Mouse (Mus musculus): Measurements from ENCODE around the gene Pde7b.

DNA sequence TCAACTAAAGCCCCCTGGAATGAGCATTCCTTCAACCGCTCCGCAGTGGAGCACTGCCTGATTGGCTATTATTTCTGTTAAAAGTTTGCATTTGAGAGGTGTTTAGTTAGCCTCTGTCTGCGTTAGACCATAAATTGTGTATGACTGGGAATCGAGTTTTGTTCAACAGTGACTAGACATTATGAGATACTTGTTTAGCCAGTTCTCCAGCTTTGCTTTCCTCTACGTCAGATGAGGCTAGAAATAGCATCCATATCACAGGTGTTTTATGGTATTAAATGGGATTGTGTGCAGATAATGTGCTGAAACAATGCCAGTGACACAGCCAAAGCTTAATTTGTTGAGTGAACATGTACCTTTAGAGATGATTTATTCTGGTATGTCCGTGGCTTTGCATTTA, 70.3 kb downstream of the Pde7b start:
- TF ChIP-seq CTCF (IDR thresholded peaks at IDR 0.05; ENCODE audit: control insufficient read depth, insufficient read depth, insufficient replicate concordance, low read depth, low read length) = no peak
- TF ChIP-seq POLR2A (IDR thresholded peaks at IDR 0.05; ENCODE audit: control insufficient read depth, low read depth, low read length) = no peak
